Mouse (Mus musculus) midbrain, embryonic 15.5 days (tissue): ENCODE data around the gene Mis12. TPM values are rescaled to one million over a fixed set of nuclear protein-coding genes. Genes with fewer than 3 reads are reported as not detected.

Source experiments
- ATAC-seq: fragments of 200-750 bp; cut with Nextera tagmentation; replicated peaks from 2 replicates; pipeline ENCODE4 v1.8.0; 2017; ENCODE audit warnings: moderate TSS enrichment
- H3K27ac ChIP-seq: fragments of 300-500 bp; sonication (generic); 2 replicates; pipeline ENCODE4 v1.5.1; 2015; ENCODE audit warnings: mild to moderate bottlenecking, inconsistent platforms
- H3K27me3 ChIP-seq: fragments of 300-500 bp; sonication (generic); replicated peaks from 2 replicates; pipeline ENCODE4 v1.6.1; 2015; ENCODE audit warnings: inconsistent platforms
- H3K36me3 ChIP-seq: fragments of 300-500 bp; sonication (generic); replicated peaks from 2 replicates; pipeline ENCODE4 v1.6.1; 2015; ENCODE audit warnings: inconsistent platforms
- H3K4me1 ChIP-seq: fragments of 300-500 bp; sonication (generic); 2 replicates; pipeline ENCODE4 v1.6.1; 2015; ENCODE audit warnings: inconsistent platforms
- H3K4me2 ChIP-seq: fragments of 300-500 bp; sonication (generic); 2 replicates; pipeline ENCODE4 v1.6.1; 2015; ENCODE audit warnings: inconsistent platforms, mild to moderate bottlenecking, moderate library complexity
- H3K4me3 ChIP-seq: fragments of 300-500 bp; sonication (generic); 2 replicates; pipeline ENCODE4 v1.5.1; 2015; ENCODE audit warnings: mild to moderate bottlenecking, inconsistent platforms
- H3K9ac ChIP-seq: fragments of 300-500 bp; sonication (generic); 2 replicates; pipeline ENCODE4 v1.6.1; 2015; ENCODE audit warnings: mild to moderate bottlenecking, inconsistent platforms
- H3K9me3 ChIP-seq: fragments of 300-500 bp; sonication (generic); 2 replicates; pipeline ENCODE4 v1.6.1; 2016; ENCODE audit warnings: inconsistent platforms
- WGBS: fragments of 180-500 bp; shearing (Covaris S2); methylation state at CpG from one replicate; pipeline ENCODE4 v1.1.7; 2015; ENCODE audit warnings: mixed read lengths; 5-methylcytosine and 5-hydroxymethylcytosine counted together
- polyA plus RNA-seq: library from polyadenylated mRNA; unstranded; fragments of >200 nt; fragmentation: Nextera tagmentation; extraction: Ambion mirVana; gene quantifications from 2 replicates; pipeline ENCODE4 v1.2.1, GENCODE M21; 2015

Mis12 gene
- 37.5 and 39.2 TPM in 2 replicates for polyA plus RNA-seq

GRCm38 (mm10) chr11:71019201-71020068 is at the start of gene Mis12, which contains the start of gene Derl2:
Mis12 (plus strand) TSS chr11:71019611.
Derl2 (minus strand) TSS chr11:71019841.
- peak; percentile 100 for ATAC-seq

GRCm38 (mm10) chr11:70969821-70970559 is 49.4 kb upstream of the Mis12 start, which contains the start of the genes Nup88 and Rpain:
Nup88 (minus strand) TSS chr11:70969973.
Rpain (plus strand) TSS chr11:70970213.
- peak within 1 kb of the TSS; percentile 77 for H3K4me2 ChIP-seq
- H3K4me3 ChIP-seq: peak within 1 kb of the TSS; percentile 89
- H3K27me3 ChIP-seq: no peaks in the 10 kb centered on the region
- under 1% methylated on average over 43 of the region's 43 CpGs for WGBS
- H3K9me3 ChIP-seq: no peaks in the 10 kb centered on the region
- peak; percentile 99 for ATAC-seq
- H3K27ac ChIP-seq: peak within 1 kb of the TSS; percentile 94
- peak within 1 kb of the TSS; percentile 92 for H3K9ac ChIP-seq
- peaks cover 14% of the 10 kb centered on the region for H3K36me3 ChIP-seq
- H3K4me1 ChIP-seq: peaks cover 22% of the 10 kb centered on the region

More at GRCm38 (mm10) chr11:71019201-71020068, at the start of gene Mis12, which contains the start of gene Derl2:
- H3K4me3 ChIP-seq: peak within 1 kb of the TSS; percentile 87
- no peaks in the 10 kb centered on the region for H3K27me3 ChIP-seq
- peak within 1 kb of the TSS; percentile 89 for H3K9ac ChIP-seq
- 0 out of 2 replicates have a peak, but pooled peaks cover 2% of the 10 kb centered on the region for H3K36me3 ChIP-seq
- WGBS: under 1% methylated on average over 71 of the region's 71 CpGs
- H3K4me1 ChIP-seq: peaks cover 46% of the 10 kb centered on the region
- H3K27ac ChIP-seq: peak within 1 kb of the TSS; percentile 90
- H3K4me2 ChIP-seq: peak within 1 kb of the TSS; percentile 84
- H3K9me3 ChIP-seq: no peaks in the 10 kb centered on the region

- peak overlapping the region; percentile 94 for H3K27ac ChIP-seq
- H3K27me3 ChIP-seq: no peaks in the 10 kb centered on the region
- peak overlapping the region; percentile 63 for H3K9ac ChIP-seq
- peak overlapping the region; percentile 89 for H3K4me3 ChIP-seq
- ATAC-seq: peak; percentile 29
- 19% methylated on average over 24 of the region's 24 CpGs for WGBS
- H3K9me3 ChIP-seq: no peaks in the 10 kb centered on the region
- H3K4me2 ChIP-seq: peak overlapping the region; percentile 77
- H3K36me3 ChIP-seq: peaks cover 12% of the 10 kb centered on the region
- peaks cover 22% of the 10 kb centered on the region for H3K4me1 ChIP-seq
Observed at GRCm38 (mm10) chr11:70970560-70971540, 48.6 kb upstream of the Mis12 start.

DNA sequence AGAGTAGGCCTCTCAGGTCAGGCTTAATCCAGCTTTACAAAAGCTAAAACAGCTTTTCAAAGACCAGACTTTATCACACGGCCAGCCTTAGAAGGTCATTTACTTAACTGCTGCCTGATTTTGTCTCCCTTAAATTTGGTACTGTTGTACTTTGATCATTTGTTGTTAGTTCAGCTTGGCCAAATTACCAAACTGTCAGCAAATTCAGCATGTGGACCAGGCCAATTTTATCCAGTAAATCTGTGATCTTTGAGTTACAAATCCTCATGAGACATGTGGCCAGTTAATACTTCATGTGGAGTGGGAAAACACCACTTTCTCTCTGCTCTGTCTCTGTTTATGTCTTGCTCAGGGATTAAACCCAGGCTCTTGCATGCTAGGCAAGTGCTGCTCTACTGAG is 46.8 kb upstream of the Mis12 start:
- no peak for ATAC-seq
- Histone ChIP-seq H3K4me1 (peaks cover 19% of the 10 kb centered on the region), H3K9ac (no peak overlapping the region), H3K27ac (no peak overlapping the region), H3K9me3 (no peaks in the 10 kb centered on the region), H3K36me3 (peaks cover 21% of the 10 kb centered on the region), H3K27me3 (no peaks in the 10 kb centered on the region), H3K4me3 (no peak overlapping the region), H3K4me2 (no peak overlapping the region)
- 58% methylated on average over 1 of the region's 1 CpGs for WGBS

- H3K27ac ChIP-seq: no peak overlapping the region
- H3K9ac ChIP-seq: no peak overlapping the region
- peaks cover 8% of the 10 kb centered on the region; the same call in 1 of the 2 replicates for H3K4me1 ChIP-seq
- H3K4me3 ChIP-seq: no peak overlapping the region
- WGBS: 68% methylated on average over 4 of the region's 4 CpGs
- H3K27me3 ChIP-seq: no peaks in the 10 kb centered on the region
- peaks cover 29% of the 10 kb centered on the region for H3K36me3 ChIP-seq
- no peak for ATAC-seq
- no peaks in the 10 kb centered on the region for H3K9me3 ChIP-seq
- no peak overlapping the region for H3K4me2 ChIP-seq
Observed at GRCm38 (mm10) chr11:70973947-70974346, 45.5 kb upstream of the Mis12 start.

DNA sequence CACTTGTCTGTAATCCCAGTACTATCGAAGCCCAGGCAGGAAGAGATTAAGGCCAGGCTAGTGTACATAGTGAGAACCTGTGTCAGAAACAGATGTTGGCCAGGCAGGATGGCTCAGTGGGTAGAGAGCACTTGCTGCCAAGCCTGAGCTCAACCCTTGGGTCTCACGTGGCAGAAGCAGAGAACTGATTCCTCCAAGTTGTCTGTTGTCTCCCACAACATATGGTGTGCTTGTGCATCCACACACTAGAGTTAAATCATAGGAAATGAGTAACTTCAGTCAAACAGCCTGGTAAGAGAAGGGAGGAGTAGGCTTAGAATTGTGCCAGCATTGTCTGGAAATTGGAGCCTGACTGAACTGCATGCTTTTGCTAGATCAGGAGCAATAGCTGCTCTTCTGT is 44.2 kb upstream of the Mis12 start:
- H3K9me3 ChIP-seq: no peaks in the 10 kb centered on the region
- 86% methylated on average over 2 of the region's 2 CpGs for WGBS
- no peak overlapping the region for H3K27ac ChIP-seq
- no peak for ATAC-seq
- H3K4me3 ChIP-seq: no peak overlapping the region
- H3K9ac ChIP-seq: no peak overlapping the region
- no peak overlapping the region for H3K4me2 ChIP-seq
- peaks cover 5% of the 10 kb centered on the region; the same call in 1 of the 2 replicates for H3K4me1 ChIP-seq
- H3K36me3 ChIP-seq: peaks cover 40% of the 10 kb centered on the region
- no peaks in the 10 kb centered on the region for H3K27me3 ChIP-seq

DNA sequence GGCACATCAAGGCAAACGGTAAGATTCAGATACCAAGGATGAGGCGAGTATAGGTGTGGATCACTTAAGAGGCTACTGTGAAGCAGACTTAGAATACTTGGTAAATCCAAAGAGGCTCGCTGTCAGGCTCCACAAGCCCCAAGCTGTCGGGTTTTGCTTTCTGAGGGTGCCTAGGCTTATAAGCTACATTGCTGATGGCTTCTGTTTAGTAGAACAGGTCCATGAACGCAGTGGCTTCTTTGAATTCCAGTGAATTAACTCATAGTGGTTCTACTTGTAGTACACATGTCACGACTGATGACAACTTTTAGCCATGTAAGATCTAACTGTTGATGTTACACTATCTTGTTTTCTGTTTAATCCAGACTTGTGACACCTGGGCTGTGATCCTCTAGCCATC is 42.1 kb upstream of the Mis12 start:
- ATAC-seq: no peak
- peaks cover 45% of the 10 kb centered on the region for H3K36me3 ChIP-seq

DNA sequence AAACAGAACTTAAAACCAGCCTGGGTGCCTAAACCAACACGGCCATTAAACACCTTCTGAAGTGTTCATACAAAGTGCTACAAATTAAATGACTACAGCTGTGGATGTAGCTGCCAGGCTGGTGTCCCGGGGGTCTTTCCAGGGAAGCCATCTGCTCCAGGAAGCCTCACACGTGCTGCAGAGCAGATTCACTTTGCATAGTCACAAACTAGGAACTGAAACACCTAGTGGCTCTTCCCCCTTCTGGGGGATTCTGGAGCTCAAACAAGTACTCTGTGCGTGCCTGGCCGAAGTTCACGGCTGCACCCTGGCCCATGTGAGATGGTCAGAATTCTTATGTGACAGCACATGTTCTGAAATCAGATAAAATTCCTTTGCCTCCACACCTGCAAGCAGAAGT is 39.2 kb upstream of the Mis12 start:
- Histone ChIP-seq H3K9me3 (no peaks in the 10 kb centered on the region), H3K27ac (no peak overlapping the region), H3K27me3 (no peaks in the 10 kb centered on the region), H3K36me3 (peaks cover 44% of the 10 kb centered on the region), H3K4me2 (no peak overlapping the region), H3K4me3 (no peak overlapping the region), H3K4me1 (peaks cover 13% of the 10 kb centered on the region), H3K9ac (no peak overlapping the region)
- 85% methylated on average over 6 of the region's 6 CpGs for WGBS
- no peak for ATAC-seq

More for the DNA sequence above, 42.1 kb upstream of the Mis12 start:
- Histone ChIP-seq H3K27me3 (no peaks in the 10 kb centered on the region), H3K4me2 (no peak overlapping the region), H3K4me3 (no peak overlapping the region), H3K4me1 (peaks cover 13% of the 10 kb centered on the region), H3K27ac (no peak overlapping the region), H3K9me3 (no peaks in the 10 kb centered on the region), H3K9ac (no peak overlapping the region)
- WGBS: 89% methylated on average over 6 of the region's 6 CpGs

GRCm38 (mm10) chr11:70980751-70981510 is 38.5 kb upstream of the Mis12 start:
- H3K4me1 ChIP-seq: peaks cover 13% of the 10 kb centered on the region
- 96% methylated on average over 14 of the region's 14 CpGs for WGBS
- H3K4me2 ChIP-seq: no peak overlapping the region; the same call in 1 of the 2 replicates
- H3K27ac ChIP-seq: no peak overlapping the region
- no peak overlapping the region for H3K9ac ChIP-seq
- ATAC-seq: no peak
- no peaks in the 10 kb centered on the region for H3K9me3 ChIP-seq
- no peak overlapping the region for H3K4me3 ChIP-seq
- H3K36me3 ChIP-seq: peaks cover 44% of the 10 kb centered on the region
- no peaks in the 10 kb centered on the region for H3K27me3 ChIP-seq

GRCm38 (mm10) chr11:70982030-70982429 is 37.4 kb upstream of the Mis12 start:
- H3K4me3 ChIP-seq: peak overlapping the region; percentile 89
- no peaks in the 10 kb centered on the region for H3K27me3 ChIP-seq
- no peak for ATAC-seq
- H3K4me1 ChIP-seq: peaks cover 13% of the 10 kb centered on the region
- 12% methylated on average over 12 of the region's 12 CpGs for WGBS
- H3K4me2 ChIP-seq: peak overlapping the region; percentile 69
- no peak overlapping the region for H3K27ac ChIP-seq
- peak overlapping the region; percentile 81 for H3K9ac ChIP-seq
- peaks cover 45% of the 10 kb centered on the region for H3K36me3 ChIP-seq
- H3K9me3 ChIP-seq: no peaks in the 10 kb centered on the region
